Mouse (Mus musculus): ENCODE data around the gene Glrx5. TPM values are rescaled to one million over a fixed set of nuclear protein-coding genes. Genes with fewer than 3 reads are reported as not detected.

Gene Glrx5
- total and polyA plus RNA-seq, 3 experiments = 38.5 to 112 (median 79.5) TPM

DNA sequence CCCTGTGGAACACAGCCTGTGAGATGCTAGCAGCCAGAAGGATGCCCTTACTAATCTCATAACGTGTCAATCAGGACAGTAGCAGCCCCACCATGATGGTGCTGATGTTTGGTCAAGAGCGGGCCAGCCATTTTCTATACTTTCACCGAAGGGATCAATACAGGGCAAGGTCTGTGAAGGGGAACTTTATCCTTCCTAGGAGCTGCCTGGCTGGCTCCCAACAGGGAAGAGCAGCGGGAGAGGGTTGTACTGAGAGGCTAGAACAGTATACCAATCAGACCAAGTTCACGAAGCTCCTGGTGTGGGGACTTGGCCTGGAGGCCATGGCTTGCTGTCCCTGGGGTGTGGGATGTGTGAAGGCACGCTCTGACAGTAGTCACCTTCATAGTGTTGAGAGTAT, 22.8 kb downstream of the Glrx5 start:
- Histone ChIP-seq H3K79me2 (replicated peaks; ENCODE audit: control insufficient read depth, extremely low read depth, insufficient read depth, poor library complexity, severe bottlenecking) (no peaks in the 10 kb centered on the region), H3K4me1 (ENCODE audit: control insufficient read depth in 1 of 2, insufficient read depth in 2 of 2) (peaks cover 0 to 3% of the 10 kb centered on the region in 2 experiments; a peak in 2 of 4 replicates), H3K27me3 (replicated peaks) (peaks cover 4% of the 10 kb centered on the region), H3K27ac (ENCODE audit: insufficient read depth, low read depth) (no peak overlapping the region), H3K9me3 (replicated peaks; ENCODE audit: low read length) (no peaks in the 10 kb centered on the region), H3K4me3 (replicated peaks in 1 of 3; ENCODE audit: low read depth in 2 of 3, low read length in 2 of 3, poor library complexity in 1 of 3) (no peak overlapping the region), H3K9ac (ENCODE audit: insufficient read depth, low read depth) (no peak overlapping the region), H3K4me2 (ENCODE audit: insufficient read depth, low read depth, poor library complexity, severe bottlenecking) (no peak overlapping the region), H3K36me3 (replicated peaks in 1 of 2; ENCODE audit: control insufficient read depth in 1 of 2, insufficient read depth in 1 of 2, low read length in 1 of 2) (no peaks in the 10 kb centered on the region)
- in situ Hi-C loops (cut with MboI; ENCODE audit: low pct_ligation_motif_present, low pct_unique_long_range_greater_than_20kb, low sequenced_read_pairs) (loop anchor here (10.0 kb wide), 1 partner anchor 369 kb away; no protein-coding TSS in a partner anchor), dilution Hi-C loops (cut with MboI; ENCODE audit: extremely low pct_ligation_motif_present, extremely low pct_unique_long_range_greater_than_20kb, low sequenced_read_pairs) (no loop called here)
- TF ChIP-seq MXI1 (IDR thresholded peaks at IDR 0.05; ENCODE audit: low read depth, low read length) (no peak), SMC3 (IDR thresholded peaks at IDR 0.05; ENCODE audit: low read depth, low read length) (no peak), KAT2A (IDR thresholded peaks at IDR 0.05; ENCODE audit: insufficient replicate concordance, low read length) (no peak), TCF12 (IDR thresholded peaks at IDR 0.05; ENCODE audit: low read depth, low read length) (no peak), CTCF (conservative IDR thresholded peaks at IDR 0.05 in 1 of 2, IDR thresholded peaks at IDR 0.05 in 1 of 2; ENCODE audit: low read depth in 2 of 2, low read length in 2 of 2) (no peak), SIN3A (IDR thresholded peaks at IDR 0.05; ENCODE audit: low read length) (no peak), HCFC1 (IDR thresholded peaks at IDR 0.05; ENCODE audit: low read depth, low read length) (no peak), RAD21 (IDR thresholded peaks at IDR 0.05; ENCODE audit: low read depth, low read length) (no peak), E2F4 (IDR thresholded peaks at IDR 0.05; ENCODE audit: insufficient replicate concordance, low read depth, low read length) (no peak), EP300 (IDR thresholded peaks at IDR 0.05; ENCODE audit: low read length) (no peak), MAFK (IDR thresholded peaks at IDR 0.05; ENCODE audit: insufficient replicate concordance, low read length) (no peak)
- no peak for DNase-seq (ENCODE audit: extremely low read depth)

DNA sequence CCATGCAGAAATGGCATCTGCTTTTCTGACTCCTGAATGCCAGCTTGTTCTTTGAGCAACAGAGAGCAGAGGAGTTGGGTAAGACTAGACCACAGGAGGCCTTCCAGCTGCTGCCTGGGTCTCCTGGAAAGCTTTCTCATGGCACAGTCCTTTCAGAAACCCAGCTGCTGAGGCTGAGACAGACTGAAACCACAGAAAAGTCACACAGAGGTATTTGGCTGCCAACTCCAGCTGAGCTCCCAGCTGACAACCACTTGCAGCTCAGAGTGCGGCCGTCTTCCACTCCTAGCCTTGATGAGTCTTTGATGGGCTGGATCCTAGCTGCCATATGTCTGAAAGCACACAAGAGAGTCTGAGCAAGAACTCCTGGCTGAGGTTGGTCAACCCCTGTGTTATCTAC, 27.5 kb downstream of the Glrx5 start:
- DNase-seq (ENCODE audit: extremely low read depth) = no peak
- H3K27me3 ChIP-seq (replicated peaks) = peaks cover 25% of the 10 kb centered on the region
- dilution Hi-C loops (cut with MboI; ENCODE audit: extremely low pct_ligation_motif_present, extremely low pct_unique_long_range_greater_than_20kb, low sequenced_read_pairs) (no loop called here), in situ Hi-C loops (cut with MboI; ENCODE audit: low pct_ligation_motif_present, low pct_unique_long_range_greater_than_20kb, low sequenced_read_pairs) (no loop called here)
- no peaks in the 10 kb centered on the region for H3K9me3 ChIP-seq (replicated peaks; ENCODE audit: low read length)
- H3K9ac ChIP-seq (ENCODE audit: insufficient read depth, low read depth) = no peak overlapping the region
- TF ChIP-seq USF1 (IDR thresholded peaks at IDR 0.05; ENCODE audit: low read depth, low read length) (no peak), POLR2A (IDR thresholded peaks at IDR 0.05; ENCODE audit: low read depth, low read length) (no peak), ZNF384 (IDR thresholded peaks at IDR 0.05; ENCODE audit: low read depth, low read length) (no peak), SMC3 (IDR thresholded peaks at IDR 0.05; ENCODE audit: low read depth, low read length) (no peak), KAT2A (IDR thresholded peaks at IDR 0.05; ENCODE audit: insufficient replicate concordance, low read length) (no peak), UBTF (IDR thresholded peaks at IDR 0.05; ENCODE audit: low read depth, low read length) (no peak), BHLHE40 (IDR thresholded peaks at IDR 0.05; ENCODE audit: low read depth, low read length) (no peak), E2F4 (IDR thresholded peaks at IDR 0.05; ENCODE audit: insufficient replicate concordance, low read depth, low read length) (no peak), ETS1 (conservative IDR thresholded peaks at IDR 0.05; ENCODE audit: low read depth, low read length) (no peak), NELFE (IDR thresholded peaks at IDR 0.05; ENCODE audit: low read depth, low read length) (no peak), ELF1 (IDR thresholded peaks at IDR 0.05; ENCODE audit: low read depth, low read length) (no peak), MYC (IDR thresholded peaks at IDR 0.05; ENCODE audit: low read depth, low read length) (no peak), IRF4 (IDR thresholded peaks at IDR 0.05; ENCODE audit: low read depth, low read length) (no peak), HCFC1 (IDR thresholded peaks at IDR 0.05; ENCODE audit: low read depth, low read length) (no peak), SIN3A (IDR thresholded peaks at IDR 0.05; ENCODE audit: low read length) (no peak), ZMIZ1 (IDR thresholded peaks at IDR 0.05; ENCODE audit: low read depth, low read length) (no peak), MAX (IDR thresholded peaks at IDR 0.05; ENCODE audit: low read length) (no peak), TBP (conservative IDR thresholded peaks at IDR 0.05; ENCODE audit: low read depth, low read length) (no peak), MEF2A (IDR thresholded peaks at IDR 0.05; ENCODE audit: borderline replicate concordance, low read depth, low read length) (no peak), ZKSCAN1 (IDR thresholded peaks at IDR 0.05; ENCODE audit: borderline replicate concordance, low read depth, low read length) (no peak)
- H3K36me3 ChIP-seq (replicated peaks in 1 of 2; ENCODE audit: control insufficient read depth in 1 of 2, insufficient read depth in 1 of 2, low read length in 1 of 2) = no peaks in the 10 kb centered on the region
- no peak overlapping the region for H3K4me3 ChIP-seq (replicated peaks in 1 of 3; ENCODE audit: low read depth in 2 of 3, low read length in 2 of 3, poor library complexity in 1 of 3)
- H3K4me1 ChIP-seq (ENCODE audit: control insufficient read depth in 1 of 2, insufficient read depth in 2 of 2) = no peaks in the 10 kb centered on the region
- H3K79me2 ChIP-seq (replicated peaks; ENCODE audit: control insufficient read depth, extremely low read depth, insufficient read depth, poor library complexity, severe bottlenecking) = no peaks in the 10 kb centered on the region
- H3K27ac ChIP-seq (ENCODE audit: insufficient read depth, low read depth) = no peak overlapping the region
- H3K4me2 ChIP-seq (ENCODE audit: insufficient read depth, low read depth, poor library complexity, severe bottlenecking) = no peak overlapping the region

Measured in CH12.LX (cell line).